Mouse (Mus musculus): ENCODE measurements around the gene Mtcl1.
"Not testable (repeated sequence)": the region's sequence is repeated elsewhere in the genome, so short reads cannot be mapped to it uniquely, and the experiment has no call there.

The Mtcl1 gene

DNA sequence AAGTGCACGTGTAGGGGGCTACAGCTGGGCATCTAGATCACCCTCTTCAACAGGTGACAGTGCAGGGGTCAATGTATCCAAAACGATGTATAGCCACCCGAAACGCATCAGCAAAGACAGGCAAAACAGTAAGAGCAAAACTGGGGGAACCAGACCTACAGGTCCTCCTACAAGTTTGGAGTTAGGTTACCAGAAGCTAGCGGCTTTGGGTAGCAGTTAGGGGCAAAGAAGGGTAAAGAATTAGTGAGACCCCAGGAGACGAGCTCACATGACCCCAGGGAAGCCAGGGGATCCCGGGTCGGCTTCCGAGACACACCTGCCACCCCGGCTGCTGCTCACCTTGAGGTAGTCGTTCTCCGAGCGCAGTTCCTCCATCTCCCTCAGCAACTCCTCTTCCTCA lies 1.6 kb downstream of the Mtcl1 start:
- DNase-seq, result no peak

GRCm38 (mm10) chr17:66447007-66447312 lies 2.6 kb downstream of the Mtcl1 start:
- DNase-seq, result no peak

DNA sequence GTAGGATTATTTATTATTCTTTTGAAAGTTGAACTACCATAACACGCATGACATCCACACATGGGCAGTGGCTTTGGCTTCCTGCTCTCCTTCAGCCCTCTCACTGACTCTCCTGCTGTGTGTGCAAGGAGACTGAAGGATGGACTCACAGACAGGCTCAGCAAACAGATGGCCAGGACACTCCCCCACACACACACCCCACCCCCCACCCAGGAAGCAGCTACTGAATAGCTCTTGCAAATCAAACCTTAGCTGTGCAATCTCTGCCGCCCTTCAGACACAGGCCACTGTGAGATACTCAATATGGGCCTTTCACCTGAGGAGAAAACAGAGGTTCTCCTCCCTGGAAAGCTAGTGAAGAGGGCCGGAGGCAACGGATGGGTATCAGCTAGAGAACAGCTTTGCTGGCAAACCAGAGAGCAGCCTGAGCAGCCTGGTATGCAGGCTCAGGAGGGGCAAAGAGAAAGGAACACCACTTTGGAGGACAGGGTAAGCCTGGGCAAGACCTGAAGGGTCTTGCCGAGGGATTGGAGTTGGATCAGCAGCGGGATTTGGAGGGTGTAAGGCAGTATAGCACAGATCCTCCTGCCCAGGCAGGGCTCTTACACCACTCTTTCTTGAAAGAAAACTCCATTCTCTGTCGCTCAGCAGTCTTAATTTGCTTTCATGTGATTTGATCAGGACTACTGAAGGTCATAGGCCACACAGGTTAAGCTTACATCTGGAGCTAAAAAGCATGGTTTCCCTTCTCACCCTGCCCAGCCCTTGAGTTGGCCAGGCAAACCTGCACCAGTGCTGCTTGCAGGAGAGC lies 3.1 kb downstream of the Mtcl1 start:
- DNase-seq, result no peak

- no peak for DNase-seq
These were observed 5.4 kb downstream of the Mtcl1 start for GRCm38 (mm10) chr17:66444059-66444700.

DNA sequence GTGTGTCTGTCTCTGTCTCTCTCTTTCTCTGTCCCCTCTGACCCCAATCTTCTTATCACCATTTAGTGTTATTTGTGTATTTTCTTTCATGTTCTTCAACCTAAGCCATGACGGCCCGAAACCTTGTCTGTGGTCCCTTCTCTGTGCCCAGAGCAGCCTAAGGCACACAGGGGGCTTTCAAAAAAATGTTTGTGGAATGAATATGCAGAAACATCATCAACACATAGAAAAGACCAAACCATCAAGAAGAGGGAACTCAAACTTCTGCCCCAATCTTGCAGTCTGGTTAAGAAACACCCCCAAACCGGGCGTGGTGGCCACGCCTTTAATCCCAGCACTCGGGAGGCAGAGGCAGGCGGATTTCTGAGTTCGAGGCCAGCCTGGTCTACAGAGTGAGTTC lies 9.7 kb downstream of the Mtcl1 start:
- DNase-seq, result no peak

- DNase-seq, result no peak
These were observed 10.3 kb downstream of the Mtcl1 start for GRCm38 (mm10) chr17:66439051-66439753.

GRCm38 (mm10) chr17:66438137-66438536 lies 11.4 kb downstream of the Mtcl1 start:
- DNase-seq, result no peak

DNA sequence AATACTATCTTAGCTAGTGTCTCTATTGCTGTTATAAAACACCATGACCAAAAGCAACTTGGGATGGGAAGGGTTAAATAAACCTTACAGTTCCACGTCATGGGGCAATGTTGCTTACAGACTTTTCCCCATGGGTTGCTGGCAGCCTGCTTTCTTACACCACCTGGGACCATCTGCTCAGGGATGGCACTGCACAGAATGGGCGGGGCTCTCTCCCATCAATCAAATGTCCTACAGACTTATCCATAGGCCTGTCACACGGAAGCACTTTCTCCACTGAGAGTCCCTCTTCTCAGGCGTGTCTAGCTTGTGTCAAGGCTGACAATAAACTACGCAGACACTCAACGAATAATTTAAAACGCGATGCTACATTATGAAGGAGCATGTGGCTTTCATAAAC lies 12.7 kb downstream of the Mtcl1 start:
- DNase-seq, result no peak

GRCm38 (mm10) chr17:66435982-66436381 lies 13.6 kb downstream of the Mtcl1 start:
- DNase-seq, result no peak

GRCm38 (mm10) chr17:66435007-66435406 lies 14.5 kb downstream of the Mtcl1 start:
- DNase-seq, result no peak

DNA sequence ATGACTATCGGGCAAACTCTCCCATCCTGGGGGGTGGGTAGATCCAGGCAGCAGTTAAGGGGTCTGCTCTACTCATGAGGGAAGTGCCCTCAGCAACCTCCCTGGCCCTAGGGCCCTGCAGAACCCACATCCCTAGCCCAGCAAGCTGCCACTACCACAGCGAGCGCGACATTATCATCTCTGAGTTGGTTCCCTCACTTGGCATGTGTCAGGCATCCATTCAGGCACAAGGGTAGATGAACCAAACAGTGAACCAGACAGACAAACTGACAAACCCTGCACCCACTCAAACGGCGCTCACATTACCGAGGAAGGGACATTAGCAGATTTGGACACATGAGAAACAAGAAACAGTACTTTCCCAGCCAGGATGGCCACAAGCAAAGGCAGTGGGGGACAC lies 15.0 kb downstream of the Mtcl1 start:
- DNase-seq, result no peak

DNA sequence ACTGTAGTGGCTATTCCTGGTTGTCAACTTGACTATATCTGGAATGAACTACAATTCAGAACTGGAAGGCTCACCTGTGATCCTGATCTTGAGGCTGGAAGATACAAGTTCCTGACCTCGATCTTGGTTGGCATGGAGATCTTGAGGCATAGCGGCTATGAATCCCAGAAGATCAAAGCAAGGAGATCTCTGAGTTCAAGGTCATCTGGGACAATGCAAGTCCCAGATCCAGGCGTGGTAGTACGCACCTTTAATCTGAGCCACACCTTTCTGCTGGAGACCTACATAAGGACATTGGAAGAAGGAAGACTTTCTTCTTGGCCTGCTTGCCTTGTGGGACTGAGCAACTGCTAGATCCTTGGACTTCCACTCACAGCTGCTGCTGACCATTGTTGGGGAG lies 24.9 kb downstream of the Mtcl1 start:
- DNase-seq, result not testable (repeated sequence)

GRCm38 (mm10) chr17:66419421-66419820 lies 30.1 kb downstream of the Mtcl1 start:
- DNase-seq, result no peak

DNA sequence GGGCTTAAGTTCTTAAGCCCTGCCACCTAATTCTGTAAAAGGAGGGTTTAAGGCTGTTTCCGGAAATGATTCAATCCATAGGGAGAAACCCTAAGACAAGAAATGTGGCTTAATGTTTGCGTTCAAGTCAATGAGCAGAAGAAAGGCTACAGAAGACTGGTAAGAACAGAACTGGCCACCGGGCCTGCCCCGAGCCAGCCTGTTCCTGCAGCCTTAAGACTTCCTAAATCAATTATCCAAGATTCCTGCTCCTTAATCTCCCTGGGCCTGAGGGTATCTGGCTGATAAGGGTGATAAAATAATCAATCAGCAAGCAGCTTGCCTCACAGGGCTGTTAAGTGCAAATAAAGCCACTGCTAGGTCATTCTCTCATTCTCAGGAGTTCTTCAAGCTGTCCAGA lies 31.8 kb downstream of the Mtcl1 start:
- no peak for DNase-seq

- no peak for DNase-seq
These were observed 32.2 kb downstream of the Mtcl1 start for GRCm38 (mm10) chr17:66417329-66417728.

DNA sequence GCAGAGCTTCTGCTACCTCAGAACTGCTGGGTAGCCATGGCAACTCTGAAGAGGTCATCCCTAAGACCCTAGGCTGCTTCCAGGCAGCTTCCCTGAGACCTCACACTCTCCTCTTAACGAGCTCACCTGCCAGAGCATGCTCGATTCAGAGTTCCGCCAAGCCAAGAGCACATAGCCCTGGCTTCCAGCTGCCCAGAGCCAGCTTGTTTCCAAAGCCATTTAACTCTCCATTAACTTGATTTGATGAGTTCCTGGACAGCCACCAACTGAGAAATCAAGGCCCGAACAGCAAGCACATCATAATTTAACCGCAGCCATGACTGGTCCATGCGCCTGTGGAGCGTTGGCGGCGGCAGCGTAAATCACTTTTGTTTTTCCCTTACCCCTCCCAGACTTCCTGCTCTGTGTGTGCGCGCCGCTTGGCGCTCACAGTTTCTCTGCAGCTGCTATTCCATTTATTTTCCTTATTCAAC lies 32.7 kb downstream of the Mtcl1 start:
- DNase-seq, result no peak

DNA sequence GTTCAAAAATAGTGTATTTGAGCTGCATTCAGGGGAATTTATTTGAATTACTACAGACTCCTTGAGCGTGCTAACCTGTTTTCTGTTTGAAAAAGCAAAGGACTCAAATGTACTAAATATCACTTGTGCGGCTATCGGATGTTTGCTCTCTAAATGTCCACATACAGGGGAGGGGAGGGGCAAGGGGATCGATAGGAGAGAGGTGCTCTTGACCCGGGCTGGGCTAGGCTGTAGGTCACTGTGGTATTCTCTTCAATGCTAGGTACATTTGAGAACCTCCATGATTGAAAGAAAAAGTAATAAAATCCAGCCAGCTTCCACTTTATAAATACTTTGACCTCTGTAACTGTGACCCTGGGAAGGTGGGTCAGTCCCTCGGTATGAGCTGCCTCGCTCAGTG lies 33.1 kb downstream of the Mtcl1 start:
- no peak for DNase-seq

DNA sequence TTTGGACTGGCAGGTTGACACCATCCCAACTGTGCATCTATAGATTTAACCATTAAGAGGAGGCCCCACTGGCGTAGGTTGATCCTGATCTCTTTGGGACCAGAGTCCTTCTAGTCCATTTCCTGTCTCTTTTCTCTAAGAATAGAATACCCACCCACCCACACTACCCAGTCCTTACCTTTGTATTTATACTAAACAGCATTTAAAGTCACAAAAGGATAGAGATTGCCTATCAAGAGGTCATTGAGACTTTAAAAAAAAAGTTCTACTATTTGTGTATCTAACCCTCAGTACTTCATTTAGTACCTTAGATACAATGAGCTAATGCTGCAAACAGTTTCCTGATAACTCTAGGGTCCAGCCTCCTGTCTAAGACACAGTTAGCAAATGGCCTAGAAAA lies 35.2 kb downstream of the Mtcl1 start:
- DNase-seq, result no peak

GRCm38 (mm10) chr17:66412155-66412970 lies 37.2 kb downstream of the Mtcl1 start:
- no peak for DNase-seq

- DNase-seq, result no peak
These were observed 38.6 kb downstream of the Mtcl1 start for GRCm38 (mm10) chr17:66410884-66411426.

GRCm38 (mm10) chr17:66409070-66409605 lies 40.4 kb downstream of the Mtcl1 start:
- no peak for DNase-seq

DNA sequence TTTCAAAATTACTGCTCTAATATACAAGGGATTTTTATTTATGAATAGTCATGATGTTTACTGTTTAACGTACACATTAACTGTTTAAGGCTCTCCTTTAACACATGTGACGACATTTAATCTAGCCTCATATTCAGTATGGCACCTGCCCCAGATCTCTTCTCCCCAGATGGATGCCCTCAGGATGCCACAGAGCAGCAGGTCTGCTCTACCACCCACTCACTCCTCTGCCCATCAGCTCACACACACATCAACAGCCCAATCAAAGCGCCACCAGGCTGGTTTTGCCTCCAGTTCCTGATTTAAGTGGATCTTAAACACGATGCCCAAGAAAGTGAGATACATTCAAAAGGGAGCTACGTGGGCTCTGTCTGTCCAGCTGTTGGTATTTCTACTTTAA lies 41.1 kb downstream of the Mtcl1 start:
- DNase-seq, result no peak

DNA sequence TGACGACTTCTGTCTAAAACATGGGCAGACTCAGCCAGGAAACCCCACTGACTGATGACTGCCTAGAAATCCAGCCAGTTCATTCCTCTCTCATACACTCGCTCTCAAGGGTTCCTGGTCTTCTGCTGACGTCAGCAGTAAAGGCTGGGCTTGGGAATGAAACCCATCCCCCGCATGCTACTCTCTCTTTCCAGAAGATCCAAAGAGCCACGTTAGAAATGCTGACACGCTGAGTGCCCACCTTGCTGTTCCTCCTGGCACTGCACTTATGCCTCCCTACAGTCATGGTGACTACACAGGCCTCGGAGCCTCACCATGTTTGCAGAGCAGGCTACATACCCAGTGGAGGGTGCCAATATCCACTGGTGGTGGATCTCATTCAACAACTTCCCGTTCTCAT lies 41.7 kb downstream of the Mtcl1 start:
- DNase-seq, result no peak
